ENCODE assay signal across 8 mouse cellular contexts in genomic region chr15:25844013-25844570, GRCm38 (mm10). TPM values are rescaled to one million over a fixed set of nuclear protein-coding genes. Genes with fewer than 3 reads are reported as not detected.
DNase-seq lines count a peak whose midpoint lies in the region; ATAC-seq lines count a peak whose summit lies in the region.

No protein-coding gene starts in this region.

- H3K27ac ChIP-seq in lung, embryonic 15.5 days: no peak overlapping the region
- no peak overlapping the region for H3K27ac ChIP-seq in forebrain, embryonic 11.5 days (ENCODE audit: low read depth, low read length)

- peak overlapping the region; percentile 96 for H3K4me2 ChIP-seq in lung, embryonic 15.5 days
- peak overlapping the region; percentile 90 for H3K4me2 ChIP-seq in forebrain, embryonic 11.5 days (ENCODE audit: low read depth, low read length, severe bottlenecking)

- DNase-seq in lung, adult 18-20 months: no peak
- no peak for DNase-seq in forebrain, embryonic 11.5 days (ENCODE audit: low spot score)
- DNase-seq in kidney, postnatal 14 days: peak; percentile 22
- DNase-seq in splenic B cell, adult 2 months (ENCODE audit: low read depth, low spot score): peak; percentile 53
- DNase-seq in urinary bladder, postnatal 25 days (ENCODE audit: low spot score): no peak
- DNase-seq in cerebellum, adult 11-12 months: no peak
- DNase-seq in adrenal gland, adult 2 months: no peak

- WGBS in lung, embryonic 15.5 days: 17% methylated on average over 11 of the region's 11 CpGs
- 8% methylated on average over 11 of the region's 11 CpGs for WGBS in forebrain, embryonic 11.5 days

- peak overlapping the region; percentile 72 for H3K4me3 ChIP-seq in lung, embryonic 15.5 days
- peak overlapping the region; percentile 71 for H3K4me3 ChIP-seq in forebrain, embryonic 11.5 days (ENCODE audit: low read depth, low read length)

- H3K27me3 ChIP-seq in lung, embryonic 15.5 days: peaks cover 19% of the 10 kb centered on the region
- peaks cover 11% of the 10 kb centered on the region for H3K27me3 ChIP-seq in forebrain, embryonic 11.5 days (ENCODE audit: control insufficient read depth, insufficient read depth, low read length)
- no peaks in the 10 kb centered on the region for H3K27me3 ChIP-seq in splenic B cell, adult 2 months (ENCODE audit: control insufficient read depth, insufficient read depth, low read length, poor library complexity, severe bottlenecking)

- ATAC-seq in lung, embryonic 15.5 days (ENCODE audit: borderline replicate concordance, extremely low read depth, low FRiP score, low TSS enrichment): no peak; the same call in 1 of the 2 replicates
- ATAC-seq in forebrain, embryonic 11.5 days (replicated peaks; ENCODE audit: low FRiP score): peak; percentile 22; the same call in 1 of the 2 replicates

- no peaks in the 10 kb centered on the region for H3K9me3 ChIP-seq in lung, embryonic 15.5 days
- H3K9me3 ChIP-seq in forebrain, embryonic 11.5 days (ENCODE audit: control insufficient read depth, low read length): no peaks in the 10 kb centered on the region

- no peaks in the 10 kb centered on the region for H3K36me3 ChIP-seq in lung, embryonic 15.5 days
- no peaks in the 10 kb centered on the region for H3K36me3 ChIP-seq in forebrain, embryonic 11.5 days (ENCODE audit: control insufficient read depth, insufficient read depth, low read length)
- H3K36me3 ChIP-seq in splenic B cell, adult 2 months (ENCODE audit: control insufficient read depth, insufficient read depth, low read length, poor library complexity, severe bottlenecking): no peaks in the 10 kb centered on the region

- no peak overlapping the region for H3K9ac ChIP-seq in lung, embryonic 15.5 days
- no peak overlapping the region for H3K9ac ChIP-seq in forebrain, embryonic 11.5 days (ENCODE audit: low read length)

- H3K4me1 ChIP-seq in lung, embryonic 15.5 days: peaks cover 19% of the 10 kb centered on the region
- peaks cover 5% of the 10 kb centered on the region; the same call in 1 of the 2 replicates for H3K4me1 ChIP-seq in forebrain, embryonic 11.5 days (replicated peaks; ENCODE audit: control insufficient read depth, insufficient read depth, low read length)

RNA-seq across cellular contexts. Expression of gene Retreg1, which starts 1.1 kb away (rescaled TPM):
- polyA plus RNA-seq in lung, embryonic 15.5 days (2015; fragmentation: Nextera tagmentation; extraction: Ambion mirVana): 8.0 TPM in 2 replicates
- polyA plus RNA-seq in forebrain, embryonic 11.5 days (2014; fragmentation: Nextera tagmentation; extraction: Ambion mirVana): 2.1 and 2.2 TPM in 2 replicates
- total RNA-seq in adrenal gland, adult 2 months (2021): 10 to 100 TPM; 31.1 to 40.7 TPM
- polyA plus RNA-seq in adrenal gland, adult 2 months (2012; rRNA removed): 8.9 and 16.4 TPM in 2 replicates

Comparison
In these comparisons a context has a peak if more than half of its experiments do, and no peak if none do; other contexts are left out.
1. DNase-seq: peak in kidney, postnatal 14 days (single experiment) and splenic B cell, adult 2 months (single experiment); none in lung, adult 18-20 months (0 of 2), forebrain, embryonic 11.5 days (single experiment), urinary bladder, postnatal 25 days (single experiment), cerebellum, adult 11-12 months (single experiment) and adrenal gland, adult 2 months (single experiment).